Comparison of ENCODE assay signal across 15 mouse cellular contexts in genomic region chr2:167695491-167695890, GRCm38 (mm10). TPM values are rescaled to one million over a fixed set of nuclear protein-coding genes. Genes with fewer than 3 reads are reported as not detected.
"Had no signal": no experiment of that assay in that cellular context is flagged by ENCODE, and none has a peak within 500 bp of the region (broad histone marks: within the 10 kb centered on the region; RNA-seq: fewer than 3 reads in every experiment).

No protein-coding gene starts in this region.

- H3K36me3 ChIP-seq: limb, embryonic 13.5 days; midbrain, embryonic 15.5 days; neural tube, embryonic 12.5 days had no signal

- H3K27ac ChIP-seq: limb, embryonic 13.5 days; liver, embryonic 15.5 days; midbrain, embryonic 15.5 days; neural tube, embryonic 12.5 days had no signal

- H3K4me1 ChIP-seq: midbrain, embryonic 15.5 days; neural tube, embryonic 12.5 days had no signal

- ATAC-seq: inflammation-experienced regulatory T-cells, adult 6 months; midbrain, embryonic 15.5 days had no signal

- DNase-seq: kidney, adult 8-10 months; layer of hippocampus, adult 9-11 months; layer of hippocampus, postnatal 36 days; lung, embryonic 14.5 days; lung, postnatal 14 days; retina, postnatal 1 day; thymus, adult 18-20 months; thymus, postnatal 25 days had no signal

- H3K9me3 ChIP-seq: liver, embryonic 15.5 days; midbrain, embryonic 15.5 days; neural tube, embryonic 12.5 days had no signal

- H3K4me2 ChIP-seq: limb, embryonic 13.5 days; liver, embryonic 11.5 days; liver, embryonic 15.5 days; lung, embryonic 14.5 days; midbrain, embryonic 15.5 days; neural tube, embryonic 12.5 days had no signal

- H3K9ac ChIP-seq: limb, embryonic 13.5 days; liver, embryonic 15.5 days; lung, embryonic 14.5 days; midbrain, embryonic 15.5 days; neural tube, embryonic 12.5 days had no signal

- H3K4me3 ChIP-seq: limb, embryonic 13.5 days; liver, embryonic 15.5 days; midbrain, embryonic 15.5 days; neural tube, embryonic 12.5 days had no signal

RNA-seq across cellular contexts. Expression of gene Gm20431, which starts 34.2 kb away (rescaled TPM):
- polyA plus RNA-seq: inflammation-experienced regulatory T-cells, adult 6 months; urinary bladder, adult 2 months had no signal
